Mouse (Mus musculus): ENCODE results near the gene Chrna7.

DNA sequence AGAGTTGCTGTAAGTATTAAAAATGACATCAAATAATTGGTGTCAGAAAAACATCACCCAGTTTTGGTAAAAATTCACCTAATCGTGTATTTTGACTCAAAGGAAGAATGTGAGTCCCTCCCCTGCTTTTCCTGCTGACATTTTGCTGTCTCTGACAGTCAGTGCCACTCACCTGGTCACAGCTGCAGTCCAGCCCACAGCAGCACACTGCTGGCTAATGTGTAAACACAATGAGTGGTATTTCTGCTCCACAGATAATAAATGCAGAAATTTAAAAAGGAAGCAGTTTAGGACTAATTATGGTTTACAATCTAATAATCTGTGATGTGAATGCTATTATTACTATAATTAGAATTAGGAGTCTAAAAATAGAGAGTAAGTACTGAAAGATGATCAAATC lies 59.1 kb downstream of the Chrna7 start:
- TF ChIP-seq POLR2A (IDR thresholded peaks at IDR 0.05; ENCODE audit: low read depth, low read length) (no peak), CTCF (IDR thresholded peaks at IDR 0.05; ENCODE audit: borderline replicate concordance, insufficient read depth, low read length) (no peak)

All from embryonic fibroblast, embryonic 13.5 days (primary cell).